Mouse (Mus musculus) thymus, postnatal 4 days (tissue): ENCODE measurements at regions not wholly inside any gene's neighbourhood (a gene's known extent, or its start where the extent isn't known, plus 50 kb on each side); places are given as distances from the start of the nearest gene placed in this dataset.
A peak's percentile ranks its signal among the peaks of the same experiment; 100 is the strongest.

ENCODE experiments used
- DNase-seq: peaks from one replicate; pipeline ENCODE4 v3.0.0; 2021

- peak; percentile 90 for DNase-seq
These were observed 92.2 kb upstream of the Kif2a start for GRCm38 (mm10) chr13:107113949-107114690.

GRCm38 (mm10) chr13:107108045-107108444 is 86.1 kb upstream of the Kif2a start:
- no peak for DNase-seq

- DNase-seq: no peak
These were observed 85.6 kb upstream of the Kif2a start for GRCm38 (mm10) chr13:107107572-107107971.

GRCm38 (mm10) chr13:107105510-107105909 is 83.6 kb upstream of the Kif2a start:
- peak; percentile 84 for DNase-seq

- peak; percentile 97 for DNase-seq
These were observed 79.7 kb upstream of the Kif2a start for GRCm38 (mm10) chr13:107101598-107101997.

- DNase-seq: peak; percentile 52
These were observed 79.0 kb upstream of the Kif2a start for GRCm38 (mm10) chr13:107100852-107101325.

- no peak for DNase-seq
These were observed 78.2 kb upstream of the Kif2a start for GRCm38 (mm10) chr13:107100116-107100515.

GRCm38 (mm10) chr13:107097005-107097404 is 75.1 kb upstream of the Kif2a start:
- DNase-seq: no peak

GRCm38 (mm10) chr13:107094976-107095716 is 73.2 kb upstream of the Kif2a start:
- DNase-seq: peak; percentile 78

- DNase-seq: peak; percentile 69
These were observed 72.6 kb upstream of the Kif2a start for GRCm38 (mm10) chr13:107094487-107094886.

GRCm38 (mm10) chr13:107093683-107094082 is 71.8 kb upstream of the Kif2a start:
- DNase-seq: no peak

GRCm38 (mm10) chr13:107088198-107088597 is 66.3 kb upstream of the Kif2a start:
- DNase-seq: no peak

GRCm38 (mm10) chr13:107087355-107087754 is 65.4 kb upstream of the Kif2a start:
- no peak for DNase-seq

GRCm38 (mm10) chr13:107078085-107078484 is 56.2 kb upstream of the Kif2a start:
- no peak for DNase-seq

GRCm38 (mm10) chr13:107074917-107075316 is 53.0 kb upstream of the Kif2a start:
- no peak for DNase-seq

- no peak for DNase-seq
These were observed 51.2 kb upstream of the Kif2a start for GRCm38 (mm10) chr13:107073039-107073620.

GRCm38 (mm10) chr13:107072345-107073038 is 50.6 kb upstream of the Kif2a start:
- no peak for DNase-seq
